Mouse (Mus musculus): Measurements from ENCODE around the gene Klhl23. TPM values are rescaled to one million over a fixed set of nuclear protein-coding genes. Genes with fewer than 3 reads are reported as not detected.

Gene Klhl23
- total and polyA plus RNA-seq, 3 experiments, result 6.8 to 88.2 (median 54.3) TPM

DNA sequence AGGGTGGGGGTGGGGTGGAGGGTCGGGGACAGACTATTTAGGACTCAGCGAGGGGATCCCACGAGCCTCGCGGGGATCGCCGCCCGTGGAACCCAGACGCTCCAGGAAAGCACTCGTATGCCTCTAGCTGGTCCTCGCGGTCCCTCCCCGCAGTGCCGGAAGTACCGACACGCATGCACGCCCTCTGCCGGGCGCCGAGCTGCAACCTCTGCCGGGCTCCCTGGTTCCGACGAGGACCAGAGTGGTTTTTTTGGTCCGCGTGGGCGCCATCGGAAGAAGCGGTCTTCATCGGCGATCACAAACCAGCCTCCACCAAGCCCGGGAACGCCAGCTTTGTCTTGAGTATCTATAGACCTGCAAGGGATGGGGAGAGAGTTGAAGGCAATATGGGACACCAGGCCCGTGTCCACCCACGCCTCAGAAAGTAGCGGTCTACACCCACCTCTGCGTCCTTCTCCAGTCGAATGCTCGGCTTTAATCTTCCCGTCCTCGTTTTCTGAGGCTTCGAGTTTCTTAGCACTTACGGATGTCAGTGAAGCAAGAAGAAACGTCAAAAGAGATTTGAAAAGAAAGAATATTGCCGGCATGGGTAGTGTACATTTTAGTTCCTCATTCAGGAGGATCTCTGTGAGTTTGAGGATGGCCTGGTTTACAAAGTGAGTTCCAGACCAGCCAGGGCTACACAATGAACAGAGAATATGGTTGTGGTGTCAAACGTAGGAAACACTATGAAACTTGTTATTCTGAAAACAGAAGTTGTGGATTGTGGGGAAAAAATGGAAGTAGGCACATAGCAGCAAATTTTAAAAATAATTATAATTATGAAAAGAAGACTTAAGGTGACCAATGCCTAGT, 63.9 kb downstream of the Klhl23 start, which contains the start of gene Mettl5:
TSS of gene Mettl5 (minus strand) at position 165 of the 855 bp plus-strand sequence.
- no peaks in the 10 kb centered on the region for H3K27me3 ChIP-seq (ENCODE audit: insufficient read depth, low read length)
- H3K9me3 ChIP-seq (replicated peaks), result no peaks in the 10 kb centered on the region
- H3K4me1 ChIP-seq (ENCODE audit: insufficient read depth, low read depth, low read length), result peaks cover 23% of the 10 kb centered on the region
- DNase-seq (ENCODE audit: low spot score), result peak; percentile 67
- H3K36me3 ChIP-seq (replicated peaks), result peaks cover 8% of the 10 kb centered on the region
- TF ChIP-seq TAL1 (conservative IDR thresholded peaks at IDR 0.05; ENCODE audit: low read depth, low read length), result no peak
- no peak for TF ChIP-seq GATA1 (IDR thresholded peaks at IDR 0.05; ENCODE audit: borderline replicate concordance, low read length)
- TF ChIP-seq CTCF (IDR thresholded peaks at IDR 0.05; ENCODE audit: low read depth, low read length), result peak; percentile 12; the same call in 1 of the 2 replicates
- peak; percentile 89 for ATAC-seq (ENCODE audit: extremely low read depth, insufficient number of reproducible peaks, low FRiP score, poor library complexity, severe bottlenecking)
- H3K4me3 ChIP-seq (ENCODE audit: low read depth, low read length), result peak within 1 kb of the TSS; percentile 80

Other genes starting within 250 kb of the Klhl23 start
- gene Lrp2, start 235.9 kb upstream of the Klhl23 start, total RNA-seq (2014; fragmentation: Nextera tagmentation), result not detected in 2 replicates
- 0.06 and 0.16 TPM in 2 replicates for gene Lrp2, start 235.9 kb upstream of the Klhl23 start, total RNA-seq (2017)
- not detected in 2 replicates for gene Lrp2, start 235.9 kb upstream of the Klhl23 start, polyA plus RNA-seq (2012)
- gene Bbs5, start 174.8 kb upstream of the Klhl23 start, total RNA-seq (2014; fragmentation: Nextera tagmentation), result not detected in 2 replicates
- 0.70 and 1.1 TPM in 2 replicates for gene Bbs5, start 174.8 kb upstream of the Klhl23 start, total RNA-seq (2017)
- 0.09 TPM in 1 of 2 replicates, not detected in the other for gene Bbs5, start 174.8 kb upstream of the Klhl23 start, polyA plus RNA-seq (2012)
- gene Klhl41, start 151.8 kb upstream of the Klhl23 start, total RNA-seq (2014; fragmentation: Nextera tagmentation), result not detected in 2 replicates
- not detected in 2 replicates for gene Klhl41, start 151.8 kb upstream of the Klhl23 start, total RNA-seq (2017)
- not detected in 2 replicates for gene Klhl41, start 151.8 kb upstream of the Klhl23 start, polyA plus RNA-seq (2012)
- 36.3 and 47.4 TPM in 2 replicates for gene Fastkd1, start 108.4 kb upstream of the Klhl23 start, total RNA-seq (2014; fragmentation: Nextera tagmentation)
- 15.6 and 18.3 TPM in 2 replicates for gene Fastkd1, start 108.4 kb upstream of the Klhl23 start, total RNA-seq (2017)
- 0.83 and 1.3 TPM in 2 replicates for gene Fastkd1, start 108.4 kb upstream of the Klhl23 start, polyA plus RNA-seq (2012)
- gene Ppig, start 99.4 kb upstream of the Klhl23 start, total RNA-seq (2014; fragmentation: Nextera tagmentation), result 181 and 197 TPM in 2 replicates
- 38.9 and 55.4 TPM in 2 replicates for gene Ppig, start 99.4 kb upstream of the Klhl23 start, total RNA-seq (2017)
- gene Ppig, start 99.4 kb upstream of the Klhl23 start, polyA plus RNA-seq (2012), result 15.3 and 23.3 TPM in 2 replicates
- gene Ccdc173, start 32.4 kb upstream of the Klhl23 start, total RNA-seq (2014; fragmentation: Nextera tagmentation), result 6.4 and 7.7 TPM in 2 replicates
- 3.0 and 6.1 TPM in 2 replicates for gene Ccdc173, start 32.4 kb upstream of the Klhl23 start, total RNA-seq (2017)
- 0.25 and 0.35 TPM in 2 replicates for gene Ccdc173, start 32.4 kb upstream of the Klhl23 start, polyA plus RNA-seq (2012)
- 30.6 and 35.5 TPM in 2 replicates for gene Phospho2, start 32.3 kb upstream of the Klhl23 start, total RNA-seq (2014; fragmentation: Nextera tagmentation)
- 32.1 and 34.6 TPM in 2 replicates for gene Phospho2, start 32.3 kb upstream of the Klhl23 start, total RNA-seq (2017)
- gene Phospho2, start 32.3 kb upstream of the Klhl23 start, polyA plus RNA-seq (2012), result 35.3 and 39.7 TPM in 2 replicates
- gene Ssb, start 39.6 kb downstream of the Klhl23 start, total RNA-seq (2014; fragmentation: Nextera tagmentation), result 427 and 594 TPM in 2 replicates
- 492 and 574 TPM in 2 replicates for gene Ssb, start 39.6 kb downstream of the Klhl23 start, total RNA-seq (2017)
- 29.4 and 41.7 TPM in 2 replicates for gene Ssb, start 39.6 kb downstream of the Klhl23 start, polyA plus RNA-seq (2012)
- gene Mettl5, start 63.7 kb downstream of the Klhl23 start, total RNA-seq (2014; fragmentation: Nextera tagmentation), result 28.1 and 37.2 TPM in 2 replicates
- gene Mettl5, start 63.7 kb downstream of the Klhl23 start, total RNA-seq (2017), result 30.8 and 36.9 TPM in 2 replicates
- gene Mettl5, start 63.7 kb downstream of the Klhl23 start, polyA plus RNA-seq (2012), result 76.4 and 98.6 TPM in 2 replicates
- gene Ubr3, start 75.3 kb downstream of the Klhl23 start, total RNA-seq (2014; fragmentation: Nextera tagmentation), result 78.9 and 104 TPM in 2 replicates
- gene Ubr3, start 75.3 kb downstream of the Klhl23 start, total RNA-seq (2017), result 33.7 and 40.5 TPM in 2 replicates
- gene Ubr3, start 75.3 kb downstream of the Klhl23 start, polyA plus RNA-seq (2012), result 12.7 and 17.0 TPM in 2 replicates
- gene Myo3b, start 217.2 kb downstream of the Klhl23 start, total RNA-seq (2014; fragmentation: Nextera tagmentation), result not detected in 2 replicates
- gene Myo3b, start 217.2 kb downstream of the Klhl23 start, total RNA-seq (2017), result 0.05 and 0.06 TPM in 2 replicates
- gene Myo3b, start 217.2 kb downstream of the Klhl23 start, polyA plus RNA-seq (2012), result not detected in 2 replicates

Data from G1E (cell line).